Mouse (Mus musculus): Measurements from ENCODE around the gene Nmi. TPM values are rescaled to one million over a fixed set of nuclear protein-coding genes. Genes with fewer than 3 reads are reported as not detected.

Nmi gene
- polyA plus RNA-seq, 1 experiment: 1.3 TPM

GRCm38 (mm10) chr2:51934574-51935334 is 38.5 kb downstream of the Nmi start, which contains the start of gene Rbm43:
TSS of gene Rbm43 (minus strand) at chr2:51935163.
- H3K27me3 ChIP-seq (ENCODE audit: control insufficient read depth, insufficient read depth, insufficient read length): no peaks in the 10 kb centered on the region
- no peaks in the 10 kb centered on the region for H3K79me2 ChIP-seq (ENCODE audit: control insufficient read depth, insufficient read depth)
- H3K36me3 ChIP-seq (ENCODE audit: control insufficient read depth, insufficient read depth): no peaks in the 10 kb centered on the region
- TF ChIP-seq USF1 (IDR thresholded peaks at IDR 0.05; ENCODE audit: low read depth) (no peak), CTCF (IDR thresholded peaks at IDR 0.05; ENCODE audit: control insufficient read depth, insufficient read depth, insufficient read length) (peak; percentile 45), MYOD1 (IDR thresholded peaks at IDR 0.05; ENCODE audit: control insufficient read depth, insufficient read length, low read depth) (no peak), MAX (IDR thresholded peaks at IDR 0.05) (peak; percentile 92), MYOG (IDR thresholded peaks at IDR 0.05; ENCODE audit: control insufficient read depth, extremely low read depth, insufficient read length) (no peak), FOSL1 (IDR thresholded peaks at IDR 0.05; ENCODE audit: insufficient read depth, low read length, poor library complexity, severe bottlenecking) (no peak), CEBPB (IDR thresholded peaks at IDR 0.05; ENCODE audit: low read depth) (no peak)
- peak within 1 kb of the TSS; percentile 68 for H3ac ChIP-seq (ENCODE audit: control insufficient read depth, insufficient read length, low read depth)
- no peaks in the 10 kb centered on the region for H3K79me3 ChIP-seq (ENCODE audit: low read depth)
- peak within 1 kb of the TSS; percentile 44 for H3K4me3 ChIP-seq (ENCODE audit: insufficient read depth, poor library complexity, severe bottlenecking)

- Histone ChIP-seq H3K4me3 (ENCODE audit: insufficient read depth, poor library complexity, severe bottlenecking) (no peak overlapping the region), H3K79me2 (ENCODE audit: control insufficient read depth, insufficient read depth) (no peaks in the 10 kb centered on the region), H3ac (ENCODE audit: control insufficient read depth, insufficient read length, low read depth) (no peak overlapping the region), H3K27me3 (ENCODE audit: control insufficient read depth, insufficient read depth, insufficient read length) (no peaks in the 10 kb centered on the region), H3K36me3 (ENCODE audit: control insufficient read depth, insufficient read depth) (no peaks in the 10 kb centered on the region), H3K79me3 (ENCODE audit: low read depth) (no peaks in the 10 kb centered on the region)
- no peak for TF ChIP-seq FOSL1 (IDR thresholded peaks at IDR 0.05; ENCODE audit: insufficient read depth, low read length, poor library complexity, severe bottlenecking)
- TF ChIP-seq CTCF (IDR thresholded peaks at IDR 0.05; ENCODE audit: control insufficient read depth, insufficient read depth, insufficient read length): no peak
- TF ChIP-seq CEBPB (IDR thresholded peaks at IDR 0.05; ENCODE audit: low read depth): no peak
- TF ChIP-seq MYOG (IDR thresholded peaks at IDR 0.05; ENCODE audit: control insufficient read depth, extremely low read depth, insufficient read length): no peak
- TF ChIP-seq MAX (IDR thresholded peaks at IDR 0.05): no peak
- no peak for TF ChIP-seq MYOD1 (IDR thresholded peaks at IDR 0.05; ENCODE audit: control insufficient read depth, insufficient read length, low read depth)
- no peak for TF ChIP-seq USF1 (IDR thresholded peaks at IDR 0.05; ENCODE audit: low read depth)
Measured at GRCm38 (mm10) chr2:51933341-51934134, 39.8 kb downstream of the Nmi start.

GRCm38 (mm10) chr2:51931241-51931640 is 42.1 kb downstream of the Nmi start:
- no peak overlapping the region for H3K4me3 ChIP-seq (ENCODE audit: insufficient read depth, poor library complexity, severe bottlenecking)

GRCm38 (mm10) chr2:51914944-51915680 is 58.2 kb downstream of the Nmi start:
- Histone ChIP-seq H3K79me2 (ENCODE audit: control insufficient read depth, insufficient read depth) (no peaks in the 10 kb centered on the region), H3K36me3 (ENCODE audit: control insufficient read depth, insufficient read depth) (no peaks in the 10 kb centered on the region), H3K27me3 (ENCODE audit: control insufficient read depth, insufficient read depth, insufficient read length) (no peaks in the 10 kb centered on the region), H3ac (ENCODE audit: control insufficient read depth, insufficient read length, low read depth) (no peak overlapping the region), H3K4me3 (ENCODE audit: insufficient read depth, poor library complexity, severe bottlenecking) (no peak overlapping the region), H3K79me3 (ENCODE audit: low read depth) (no peaks in the 10 kb centered on the region)
- no peak for TF ChIP-seq USF1 (IDR thresholded peaks at IDR 0.05; ENCODE audit: low read depth)
- TF ChIP-seq MYOG (IDR thresholded peaks at IDR 0.05; ENCODE audit: control insufficient read depth, extremely low read depth, insufficient read length): no peak
- no peak for TF ChIP-seq MAX (IDR thresholded peaks at IDR 0.05)
- TF ChIP-seq FOSL1 (IDR thresholded peaks at IDR 0.05; ENCODE audit: insufficient read depth, low read length, poor library complexity, severe bottlenecking): no peak
- TF ChIP-seq MYOD1 (IDR thresholded peaks at IDR 0.05; ENCODE audit: control insufficient read depth, insufficient read length, low read depth): no peak
- TF ChIP-seq CTCF (IDR thresholded peaks at IDR 0.05; ENCODE audit: control insufficient read depth, insufficient read depth, insufficient read length): no peak
- TF ChIP-seq CEBPB (IDR thresholded peaks at IDR 0.05; ENCODE audit: low read depth): no peak

More at GRCm38 (mm10) chr2:51931241-51931640, 42.1 kb downstream of the Nmi start:
- H3K36me3 ChIP-seq (ENCODE audit: control insufficient read depth, insufficient read depth): no peaks in the 10 kb centered on the region
- no peak overlapping the region for H3ac ChIP-seq (ENCODE audit: control insufficient read depth, insufficient read length, low read depth)
- TF ChIP-seq USF1 (IDR thresholded peaks at IDR 0.05; ENCODE audit: low read depth): no peak
- no peak for TF ChIP-seq MAX (IDR thresholded peaks at IDR 0.05)
- TF ChIP-seq FOSL1 (IDR thresholded peaks at IDR 0.05; ENCODE audit: insufficient read depth, low read length, poor library complexity, severe bottlenecking): no peak
- no peak for TF ChIP-seq MYOD1 (IDR thresholded peaks at IDR 0.05; ENCODE audit: control insufficient read depth, insufficient read length, low read depth)
- TF ChIP-seq MYOG (IDR thresholded peaks at IDR 0.05; ENCODE audit: control insufficient read depth, extremely low read depth, insufficient read length): no peak
- TF ChIP-seq CTCF (IDR thresholded peaks at IDR 0.05; ENCODE audit: control insufficient read depth, insufficient read depth, insufficient read length): no peak
- TF ChIP-seq CEBPB (IDR thresholded peaks at IDR 0.05; ENCODE audit: low read depth): no peak
- no peaks in the 10 kb centered on the region for H3K79me2 ChIP-seq (ENCODE audit: control insufficient read depth, insufficient read depth)
- no peaks in the 10 kb centered on the region for H3K79me3 ChIP-seq (ENCODE audit: low read depth)
- H3K27me3 ChIP-seq (ENCODE audit: control insufficient read depth, insufficient read depth, insufficient read length): no peaks in the 10 kb centered on the region

- Histone ChIP-seq H3K79me2 (ENCODE audit: control insufficient read depth, insufficient read depth) (no peaks in the 10 kb centered on the region), H3K4me3 (ENCODE audit: insufficient read depth, poor library complexity, severe bottlenecking) (no peak overlapping the region), H3ac (ENCODE audit: control insufficient read depth, insufficient read length, low read depth) (no peak overlapping the region), H3K27me3 (ENCODE audit: control insufficient read depth, insufficient read depth, insufficient read length) (no peaks in the 10 kb centered on the region), H3K79me3 (ENCODE audit: low read depth) (no peaks in the 10 kb centered on the region), H3K36me3 (ENCODE audit: control insufficient read depth, insufficient read depth) (no peaks in the 10 kb centered on the region)
- TF ChIP-seq FOSL1 (IDR thresholded peaks at IDR 0.05; ENCODE audit: insufficient read depth, low read length, poor library complexity, severe bottlenecking) (no peak), MYOD1 (IDR thresholded peaks at IDR 0.05; ENCODE audit: control insufficient read depth, insufficient read length, low read depth) (no peak), CTCF (IDR thresholded peaks at IDR 0.05; ENCODE audit: control insufficient read depth, insufficient read depth, insufficient read length) (no peak), CEBPB (IDR thresholded peaks at IDR 0.05; ENCODE audit: low read depth) (no peak), USF1 (IDR thresholded peaks at IDR 0.05; ENCODE audit: low read depth) (no peak), MAX (IDR thresholded peaks at IDR 0.05) (no peak), MYOG (IDR thresholded peaks at IDR 0.05; ENCODE audit: control insufficient read depth, extremely low read depth, insufficient read length) (no peak)
Measured at GRCm38 (mm10) chr2:51914532-51914931, 58.8 kb downstream of the Nmi start.

Measured in C2C12 (cell line).